Mouse (Mus musculus) limb, embryonic 10.5 days (tissue): Measurements from ENCODE around the gene Carf. TPM values are rescaled to one million over a fixed set of nuclear protein-coding genes. Genes with fewer than 3 reads are reported as not detected.

Source experiments
- DNase-seq: peaks from one replicate; pipeline ENCODE4 v3.0.0-alpha.2; 2017; ENCODE audit warnings: low spot score
- H3K27ac ChIP-seq: fragments of 300-500 bp; sonication (generic); 2 replicates; pipeline ENCODE4 v1.5.1; 2016; ENCODE audit warnings: mild to moderate bottlenecking
- H3K27me3 ChIP-seq: fragments of 300-500 bp; sonication (generic); 2 replicates; pipeline ENCODE4 v1.6.1; 2016; ENCODE audit warnings: low read depth, mild to moderate bottlenecking; ENCODE audit not compliant: poor library complexity, severe bottlenecking
- H3K36me3 ChIP-seq: fragments of 300-500 bp; sonication (generic); 2 replicates; pipeline ENCODE4 v1.6.1; 2016; ENCODE audit warnings: mild to moderate bottlenecking, moderate library complexity
- H3K4me1 ChIP-seq: fragments of 300-500 bp; sonication (generic); 2 replicates; pipeline ENCODE4 v1.6.1; 2016
- H3K4me3 ChIP-seq: fragments of 300-500 bp; sonication (generic); 2 replicates; pipeline ENCODE4 v1.5.1; 2016; ENCODE audit warnings: mild to moderate bottlenecking, moderate library complexity
- H3K9me3 ChIP-seq: fragments of 300-500 bp; sonication (generic); replicated peaks from 2 replicates; pipeline ENCODE4 v1.6.1; 2016; ENCODE audit warnings: mild to moderate bottlenecking
- WGBS: fragments of 180-500 bp; shearing (Covaris S2); methylation state at CpG from one replicate; pipeline ENCODE4 v1.1.7; 2016; 5-methylcytosine and 5-hydroxymethylcytosine counted together
- polyA plus RNA-seq: library from polyadenylated mRNA; unstranded; fragments of >200 nt; fragmentation: Nextera tagmentation; extraction: Ambion mirVana; gene quantifications from 2 replicates; pipeline ENCODE4 v1.2.1, GENCODE M21; 2016

The Carf gene
- polyA plus RNA-seq, 1 experiment from 2014 or later, result 6.3 TPM

DNA sequence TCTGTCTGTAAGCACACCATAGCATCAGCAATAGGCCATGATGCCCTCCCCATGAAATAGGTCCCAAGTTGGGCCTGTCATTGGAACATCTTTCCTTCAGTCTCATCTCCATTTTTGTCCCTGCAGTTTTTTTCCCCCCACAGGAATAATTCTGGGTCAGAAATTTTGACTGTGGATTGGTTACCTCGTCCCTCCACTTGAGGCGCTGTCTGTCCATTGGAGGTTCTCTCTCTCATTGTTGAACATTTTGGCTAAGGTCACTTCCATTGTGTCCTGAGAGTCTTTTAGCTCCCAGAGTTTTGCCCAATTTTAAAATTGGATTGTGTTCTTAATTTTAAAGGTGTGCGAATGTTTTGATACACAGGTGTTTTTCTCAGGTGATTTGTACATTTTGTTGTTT is 98.8 kb downstream of the Carf start:
- DNase-seq, result no peak
- 71% methylated on average over 3 of the region's 3 CpGs for WGBS
- Histone ChIP-seq H3K4me3 (no peak overlapping the region), H3K36me3 (peaks cover 44% of the 10 kb centered on the region), H3K9me3 (no peaks in the 10 kb centered on the region), H3K27ac (no peak overlapping the region), H3K27me3 (no peaks in the 10 kb centered on the region), H3K4me1 (no peaks in the 10 kb centered on the region)

DNA sequence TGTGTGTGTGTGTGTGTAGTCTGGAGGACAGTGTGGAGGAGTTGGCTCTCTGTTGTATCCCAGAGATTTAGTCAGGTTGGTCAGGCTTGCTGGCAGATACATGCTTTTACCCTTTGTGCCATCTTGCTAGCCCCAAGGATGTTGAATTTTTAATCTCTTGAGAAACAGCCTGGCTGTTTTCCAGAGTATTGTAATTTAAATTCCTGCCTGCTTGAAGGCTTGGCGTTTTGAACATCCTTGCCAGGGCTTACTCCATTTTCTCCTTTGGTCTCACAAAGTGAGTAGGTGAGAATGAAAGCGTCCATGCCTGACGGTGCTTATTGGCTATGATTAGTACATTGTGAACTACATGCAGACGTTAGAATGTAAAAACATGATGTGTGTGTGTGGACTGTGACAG is 101.0 kb downstream of the Carf start:
- no peaks in the 10 kb centered on the region for H3K4me1 ChIP-seq
- no peak for DNase-seq
- H3K36me3 ChIP-seq, result peaks cover 64% of the 10 kb centered on the region
- no peaks in the 10 kb centered on the region for H3K27me3 ChIP-seq
- no peak overlapping the region for H3K27ac ChIP-seq
- WGBS, result 82% methylated on average over 4 of the region's 4 CpGs
- H3K9me3 ChIP-seq, result no peaks in the 10 kb centered on the region
- no peak overlapping the region for H3K4me3 ChIP-seq

Other genes starting within 250 kb of the Carf start
- gene Fam117b, start 185.2 kb upstream of the Carf start, polyA plus RNA-seq, result 9.7 and 12.3 TPM in 2 replicates
- gene Ica1l, start 55.1 kb upstream of the Carf start, polyA plus RNA-seq, result 0.36 and 1.2 TPM in 2 replicates
- 60.4 and 73.0 TPM in 2 replicates for gene Wdr12, start 398 bp downstream of the Carf start, polyA plus RNA-seq
- gene Nbeal1, start 82.4 kb downstream of the Carf start, polyA plus RNA-seq, result 6.4 and 8.4 TPM in 2 replicates
- 20.9 and 25.3 TPM in 2 replicates for gene Cyp20a1, start 245.1 kb downstream of the Carf start, polyA plus RNA-seq